Mouse (Mus musculus) urinary bladder, adult 18-20 months (tissue): ENCODE measurements around the gene Rasgef1a.

Experiments
- DNase-seq, 2 experiments: peaks; one replicate each; pipeline ENCODE4 v3.0.0; 2022; ENCODE audit warnings: low spot score in 2 of 2, mixed read lengths in 2 of 2

The Rasgef1a gene

DNA sequence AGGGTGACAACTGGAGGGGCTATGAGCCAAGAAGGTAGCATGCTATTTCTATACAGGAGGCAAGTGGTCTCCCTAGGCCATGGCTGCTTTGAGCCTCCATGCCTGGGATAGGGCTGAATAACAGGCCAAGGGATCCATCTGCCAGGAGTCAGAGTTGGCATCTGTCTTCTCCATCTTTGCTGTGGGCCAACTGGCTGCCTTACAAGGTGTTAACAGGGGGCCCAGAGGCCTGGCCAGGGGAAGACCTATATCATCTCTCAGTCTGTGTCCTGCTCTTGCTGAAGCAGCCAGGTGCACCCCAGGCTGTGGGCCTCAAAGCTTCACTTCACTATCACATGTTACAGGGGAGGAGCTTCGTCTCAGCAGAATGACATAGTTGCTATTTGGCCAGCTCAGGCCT, 60.9 kb downstream of the Rasgef1a start:
- no peak for DNase-seq

DNA sequence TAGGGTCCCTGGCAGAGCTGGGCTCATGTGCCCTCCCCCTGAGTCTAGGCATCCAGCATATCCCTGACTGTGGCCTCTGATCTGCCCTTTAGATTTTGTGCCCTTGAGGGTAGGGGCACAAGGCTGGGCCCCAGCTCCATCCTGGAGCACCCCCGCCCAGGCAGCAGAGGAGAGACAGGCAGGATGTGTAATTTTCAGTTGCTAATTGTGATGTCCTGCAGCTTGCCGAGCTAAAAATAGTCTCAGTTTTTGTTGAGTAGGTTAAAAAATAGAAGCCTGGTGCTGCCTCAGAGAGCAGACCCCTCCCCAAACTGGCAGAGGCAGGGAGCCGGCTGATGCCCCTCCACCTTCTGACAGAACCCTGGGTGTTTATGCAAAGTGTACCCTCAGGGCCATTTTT, 62.9 kb downstream of the Rasgef1a start:
- no peak for DNase-seq

DNA sequence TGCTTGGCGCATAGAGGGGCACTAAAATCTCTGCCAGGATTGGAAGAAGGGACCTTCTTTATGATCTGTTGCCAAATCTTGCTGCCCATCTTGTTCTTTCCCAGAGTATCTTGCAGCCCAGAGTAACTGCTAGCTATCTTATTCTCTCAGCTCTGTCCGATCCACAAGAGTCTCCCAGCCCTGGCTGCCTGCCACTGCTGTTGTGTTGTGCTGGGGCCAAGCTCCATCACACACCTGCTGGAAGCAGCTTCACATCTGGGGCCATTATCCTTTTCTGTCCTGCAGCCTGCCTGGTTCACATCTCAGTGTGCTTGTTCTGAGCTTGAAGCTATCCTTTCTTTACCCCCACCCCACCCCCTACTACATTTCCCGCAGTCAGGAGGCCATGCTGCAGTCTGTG, 65.0 kb downstream of the Rasgef1a start:
- no peak for DNase-seq

DNA sequence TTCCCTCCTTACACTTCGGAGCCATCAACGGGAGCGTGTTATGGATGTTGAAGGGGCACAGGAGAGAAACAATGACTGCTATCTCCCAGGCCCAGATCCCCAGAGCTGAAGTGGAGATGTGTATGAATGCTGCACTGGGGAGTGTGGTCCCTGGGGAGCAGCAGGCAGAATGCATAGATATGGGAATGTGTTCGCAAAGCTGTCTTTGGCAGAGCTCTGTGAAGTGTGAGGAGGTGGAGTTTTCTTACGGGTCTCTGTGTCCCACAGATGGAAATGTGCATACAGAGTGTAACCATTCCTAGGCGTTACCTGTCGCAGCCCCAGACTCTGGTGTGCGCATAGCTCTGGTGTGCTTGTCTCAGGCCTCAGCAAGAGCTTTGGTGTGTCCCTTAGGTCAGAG, 65.5 kb downstream of the Rasgef1a start:
- DNase-seq = no peak

DNA sequence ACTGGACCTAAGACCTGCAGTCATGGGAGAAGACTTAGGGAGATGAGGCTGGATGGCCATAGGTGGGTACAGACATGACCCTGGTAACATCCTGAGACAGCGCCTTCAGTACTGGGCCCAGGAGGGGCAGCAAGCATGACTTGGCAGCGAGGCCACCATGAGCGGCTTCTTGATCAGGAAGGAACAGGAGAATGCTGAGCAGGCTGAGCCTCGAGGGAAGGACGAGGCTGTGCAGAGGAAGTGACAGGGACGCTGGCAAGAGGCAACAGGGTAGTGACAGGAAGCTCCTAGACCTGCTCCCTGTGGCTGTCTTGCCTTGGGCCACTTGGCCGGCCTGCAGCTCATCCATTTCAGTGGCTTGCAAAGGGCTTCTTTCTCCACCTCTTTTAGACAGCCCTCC, 66.2 kb downstream of the Rasgef1a start:
- DNase-seq = no peak

DNA sequence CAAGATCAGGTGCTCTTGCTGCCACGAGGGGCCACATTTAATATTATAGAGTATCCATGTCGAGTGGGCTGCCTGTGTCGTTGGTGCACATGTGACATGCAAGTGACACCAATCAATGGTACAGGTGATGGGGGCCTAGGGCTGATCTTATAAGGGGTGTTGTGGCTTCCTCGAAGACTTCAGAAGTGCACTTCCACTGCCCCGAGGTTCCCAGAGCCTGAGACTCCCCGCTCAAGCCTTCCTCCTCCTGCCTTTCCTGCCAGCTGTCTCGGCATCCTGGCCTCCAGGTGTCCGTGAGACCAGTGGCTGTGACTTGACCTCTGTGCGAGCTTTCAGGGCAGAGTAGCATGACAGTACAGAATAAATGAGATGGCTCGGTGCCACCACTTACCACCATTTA, 67.5 kb downstream of the Rasgef1a start:
- DNase-seq = no peak

DNA sequence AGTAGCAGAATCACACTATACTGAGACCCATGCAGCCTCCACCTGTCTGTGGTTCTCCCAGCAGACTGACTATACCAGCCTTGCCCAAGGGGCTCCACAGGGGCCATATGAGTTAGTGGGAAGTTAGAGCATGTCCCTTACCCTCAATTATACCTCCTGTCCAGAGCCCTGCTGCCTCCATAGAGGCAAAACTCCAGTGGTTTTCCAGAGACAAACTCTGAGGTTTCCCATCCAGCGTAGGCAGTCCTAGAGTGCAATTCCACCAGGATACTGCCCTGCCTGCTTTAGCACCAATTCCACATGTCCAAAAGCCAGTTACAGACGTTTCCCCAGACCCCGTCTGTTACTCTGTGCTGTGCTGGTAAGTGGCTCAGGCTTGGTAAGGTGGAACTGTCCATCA, 68.1 kb downstream of the Rasgef1a start:
- no peak for DNase-seq

DNA sequence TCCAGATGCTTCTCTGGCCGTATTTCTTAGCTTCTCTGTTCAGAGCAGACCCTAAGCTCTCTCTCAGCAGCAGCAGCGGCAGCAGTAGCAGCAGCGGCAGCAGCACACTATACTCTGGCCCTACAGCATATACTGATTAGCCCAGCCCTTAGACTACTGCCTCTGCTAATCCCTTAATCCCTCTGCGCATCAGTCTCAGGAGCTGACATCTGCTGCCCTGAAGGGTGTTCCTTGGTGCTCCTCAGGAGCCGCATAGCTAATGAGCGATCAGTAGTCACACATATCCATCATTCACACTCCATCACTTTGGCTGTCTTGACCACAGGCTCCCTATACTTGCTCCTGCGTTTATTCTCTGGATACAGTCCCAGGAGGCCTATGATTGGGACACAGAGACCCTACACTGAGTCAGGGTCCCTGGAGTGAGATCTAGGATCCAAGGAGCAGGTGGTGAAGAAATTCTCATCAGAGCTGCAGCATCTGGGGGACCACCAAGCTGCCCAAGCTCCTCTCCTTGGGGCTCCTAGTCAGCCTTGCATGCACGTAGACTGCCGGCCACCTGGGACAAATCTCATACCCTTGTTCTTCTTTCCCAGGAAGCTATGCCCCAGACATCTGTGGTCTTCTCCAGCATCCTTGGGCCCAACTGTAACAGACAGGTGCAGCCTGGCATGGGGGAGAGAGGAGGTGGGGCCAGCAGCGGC, 68.7 kb downstream of the Rasgef1a start:
- no peak for DNase-seq

DNA sequence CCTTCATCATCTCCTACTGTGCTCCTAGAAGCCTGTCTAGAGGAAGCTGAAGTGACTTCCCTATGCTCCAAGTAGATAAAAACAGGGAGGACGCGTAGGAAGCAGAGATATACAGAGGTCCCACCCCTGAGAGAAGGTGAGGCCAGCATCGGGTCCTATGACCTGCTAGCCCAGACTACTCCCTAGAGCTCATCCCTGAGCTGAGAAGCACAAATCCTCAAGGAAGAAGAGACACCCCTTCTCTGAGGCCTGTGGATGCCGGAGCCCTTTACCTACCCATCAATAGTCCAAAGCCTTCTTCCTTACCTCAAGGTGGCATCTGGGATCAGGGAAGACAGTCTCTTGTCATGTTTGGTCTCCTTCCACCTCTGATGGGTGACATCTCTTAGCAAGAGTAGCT, 69.5 kb downstream of the Rasgef1a start:
- no peak for DNase-seq

DNA sequence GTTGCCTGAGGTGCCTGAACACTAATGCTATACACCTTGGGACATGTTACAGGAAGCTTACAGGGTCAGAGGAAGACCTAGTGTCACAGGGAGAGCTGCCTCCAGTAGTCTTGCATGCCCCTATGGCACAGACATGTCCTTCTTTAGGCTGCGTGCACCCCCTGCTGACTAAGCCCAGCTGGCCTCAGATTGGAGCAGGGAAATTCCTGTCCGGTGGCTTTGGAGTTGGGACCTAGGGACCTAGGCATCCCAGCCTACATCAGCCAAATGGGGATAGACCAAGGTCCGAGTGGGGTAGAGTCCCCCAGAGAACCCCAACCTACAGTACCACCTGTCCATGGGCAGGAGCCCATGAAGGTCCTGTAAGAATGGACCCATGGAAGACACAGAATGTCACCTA, 71.1 kb downstream of the Rasgef1a start:
- no peak for DNase-seq

DNA sequence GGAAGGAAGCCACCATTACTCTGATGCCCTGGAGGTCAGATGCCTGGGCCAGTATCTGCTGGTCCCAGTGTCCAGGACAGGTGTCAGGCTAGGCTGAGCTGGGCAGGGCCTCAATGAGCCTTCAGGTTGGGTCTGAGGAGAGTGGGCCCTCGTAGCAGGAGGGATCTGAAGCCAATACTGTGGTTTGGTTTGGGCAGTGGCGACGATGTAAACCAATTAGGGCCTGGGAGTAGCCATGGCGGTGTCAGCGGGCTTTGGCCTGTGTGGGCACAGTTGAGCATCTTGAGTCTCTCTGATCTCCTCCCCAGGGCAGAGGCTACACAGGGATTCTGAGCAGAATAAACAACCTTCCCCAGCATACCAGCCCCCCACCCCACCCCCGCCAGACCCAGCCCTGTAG, 72.4 kb downstream of the Rasgef1a start:
- DNase-seq = no peak

DNA sequence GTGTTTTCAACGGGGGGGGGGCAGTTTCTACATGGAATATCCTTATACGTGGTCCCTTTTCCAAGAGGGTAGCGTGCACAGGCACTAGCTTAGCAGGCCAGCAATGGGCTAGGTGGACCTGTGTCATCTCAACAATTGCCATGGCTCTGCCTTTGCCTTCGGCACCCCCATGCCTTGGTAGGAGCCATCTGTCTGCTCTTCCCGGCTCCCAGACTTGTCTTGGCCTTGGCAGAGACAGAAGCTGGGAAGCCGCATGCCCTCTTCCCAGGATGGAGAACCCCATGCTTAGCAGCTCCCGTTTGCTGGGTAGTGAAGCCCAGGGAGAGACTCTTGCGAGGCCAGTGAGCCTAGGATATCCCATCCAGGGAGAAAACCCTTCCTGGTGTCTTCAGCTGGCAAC, 73.4 kb downstream of the Rasgef1a start:
- DNase-seq = no peak

DNA sequence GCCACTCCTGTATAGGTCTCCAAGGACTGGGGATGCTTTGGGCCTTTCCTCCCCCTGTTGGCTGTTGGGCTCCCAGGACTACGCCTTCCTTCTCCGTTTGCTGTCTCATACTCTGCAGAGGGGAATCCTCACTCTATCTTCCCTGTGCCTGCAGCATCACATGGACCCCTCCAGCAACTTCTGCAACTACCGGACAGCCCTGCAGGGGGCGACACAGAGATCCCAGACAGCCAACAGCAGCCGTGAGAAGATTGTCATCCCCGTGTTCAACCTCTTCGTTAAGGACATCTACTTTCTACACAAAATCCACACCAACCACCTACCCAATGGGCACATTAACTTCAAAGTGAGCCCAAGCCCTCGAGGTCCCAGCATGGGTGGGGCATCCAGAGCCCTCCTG, 76.7 kb downstream of the Rasgef1a start:
- DNase-seq = no peak

DNA sequence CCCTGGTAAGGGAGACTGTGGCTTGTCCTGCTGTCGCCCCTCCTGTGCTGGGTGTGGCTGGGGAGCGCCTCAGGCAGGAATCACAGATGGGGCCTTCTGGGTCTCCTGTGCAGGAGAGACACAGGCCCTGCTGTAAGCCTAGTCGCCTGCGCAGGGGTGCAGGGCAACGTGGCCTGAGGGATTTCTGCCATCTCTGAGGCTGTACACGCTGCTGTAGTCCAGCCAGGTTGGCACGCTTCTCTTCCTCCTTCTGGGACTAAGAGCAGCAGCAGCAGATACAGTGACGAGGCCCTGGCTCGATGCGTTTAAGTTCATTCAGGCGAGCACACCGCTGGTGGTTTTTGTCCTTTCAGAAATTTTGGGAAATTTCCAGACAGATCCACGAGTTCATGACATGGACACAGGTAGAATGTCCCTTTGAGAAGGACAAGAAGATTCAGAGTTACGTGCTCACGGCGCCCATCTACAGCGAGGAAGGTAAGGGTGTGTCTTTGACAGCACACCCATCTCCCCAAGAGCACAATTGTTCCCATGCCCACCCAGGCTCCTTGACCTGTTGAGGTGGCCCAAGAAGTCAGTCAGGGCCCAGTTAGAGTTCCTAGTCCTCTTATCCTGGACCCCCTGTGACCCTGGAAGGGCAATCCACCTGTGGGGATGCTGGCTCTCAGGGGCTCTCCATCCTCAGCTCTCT, 77.7 kb downstream of the Rasgef1a start:
- no peak for DNase-seq

DNA sequence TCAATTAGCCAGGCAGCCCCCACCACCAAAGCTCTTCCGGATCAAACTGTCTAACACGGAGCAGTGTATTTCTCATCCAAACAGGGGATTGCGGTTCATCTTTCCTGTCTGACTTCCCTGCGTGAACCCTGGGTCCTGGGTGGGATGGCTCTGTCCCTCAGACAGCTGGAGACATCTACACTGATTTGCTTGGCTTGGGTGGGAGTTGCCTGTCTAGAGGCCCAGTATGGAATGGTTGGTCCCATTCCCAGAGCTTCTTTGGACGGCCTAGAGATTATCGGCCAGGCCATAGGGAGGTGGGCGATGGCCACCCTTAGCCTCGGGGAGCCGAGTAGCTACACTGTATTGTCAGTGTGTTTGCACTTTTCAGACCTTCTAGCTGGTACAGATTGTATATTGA, 79.6 kb downstream of the Rasgef1a start:
- no peak for DNase-seq

DNA sequence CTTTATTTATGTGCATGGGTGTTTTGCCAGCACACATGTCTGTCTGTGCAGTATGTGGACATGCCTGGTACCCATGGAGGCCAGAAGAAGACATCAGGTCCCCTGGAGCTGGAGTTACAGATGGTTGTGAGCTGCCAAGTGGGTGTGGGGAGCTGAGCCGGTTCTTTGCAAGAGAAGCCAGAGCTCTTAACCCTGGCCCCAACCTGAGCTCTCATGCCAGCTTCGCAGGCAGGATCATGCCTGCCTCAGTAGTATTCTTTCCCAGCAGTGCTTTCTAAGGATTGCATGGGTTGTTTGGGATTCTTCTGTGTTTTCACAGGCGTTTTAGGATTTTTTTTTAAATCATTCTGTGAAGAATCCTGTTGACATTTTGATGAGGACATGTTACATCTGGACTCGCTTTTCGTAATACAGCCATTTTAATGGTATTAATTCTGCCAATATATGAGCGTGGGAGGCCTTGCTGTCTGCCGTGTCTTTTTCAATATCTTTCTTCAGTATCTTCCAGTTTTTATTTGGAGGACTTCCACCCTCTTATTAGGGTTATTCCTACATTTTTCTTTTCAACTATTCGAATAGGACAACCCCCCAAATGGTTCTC, 86.6 kb downstream of the Rasgef1a start:
- no peak for DNase-seq

DNA sequence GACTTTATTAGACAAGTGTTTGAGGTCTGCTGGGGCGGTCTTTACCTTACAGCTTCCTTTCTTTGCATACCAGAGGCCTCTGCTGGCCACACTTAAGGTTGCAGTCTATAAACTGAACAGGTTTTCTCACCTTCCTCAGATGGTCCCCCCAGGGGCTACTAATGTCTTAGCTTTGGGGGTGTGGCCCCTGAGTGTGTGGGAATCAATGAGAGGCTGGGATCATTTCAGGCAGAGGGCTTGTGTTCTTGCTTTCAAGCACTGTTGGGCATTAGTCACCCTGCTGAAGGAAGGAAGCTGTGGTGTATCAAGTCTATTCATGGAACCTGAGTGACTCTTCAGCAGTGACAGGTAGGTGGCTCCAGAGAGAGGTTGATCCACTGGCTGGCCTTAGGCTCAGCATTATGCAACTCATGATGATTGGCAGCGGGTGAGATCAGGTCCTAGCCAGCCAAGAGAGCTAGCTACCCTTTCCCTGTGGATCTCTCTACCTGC, 88.1 kb downstream of the Rasgef1a start:
- DNase-seq = peak in 1 of 2 experiments; percentile 7

DNA sequence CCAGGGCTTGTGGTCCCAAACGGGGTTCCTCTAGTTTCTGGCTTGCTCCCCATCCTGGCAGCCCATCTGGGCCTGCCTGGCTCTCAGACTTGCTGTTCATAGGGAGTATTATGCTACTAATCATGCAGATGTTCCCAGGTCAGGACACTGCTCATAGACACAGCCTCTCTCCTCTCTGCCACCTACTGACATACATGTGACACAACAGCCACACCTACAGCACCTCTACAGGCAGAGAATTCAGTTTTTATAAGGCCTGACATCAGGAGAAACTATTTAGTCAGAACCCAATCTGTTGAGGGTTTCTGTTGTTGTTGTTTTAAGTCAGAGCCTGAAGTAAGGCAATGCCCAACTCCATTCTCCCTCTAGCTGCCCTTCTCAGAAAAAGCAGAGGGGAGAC, 100.6 kb downstream of the Rasgef1a start:
- DNase-seq = no peak

DNA sequence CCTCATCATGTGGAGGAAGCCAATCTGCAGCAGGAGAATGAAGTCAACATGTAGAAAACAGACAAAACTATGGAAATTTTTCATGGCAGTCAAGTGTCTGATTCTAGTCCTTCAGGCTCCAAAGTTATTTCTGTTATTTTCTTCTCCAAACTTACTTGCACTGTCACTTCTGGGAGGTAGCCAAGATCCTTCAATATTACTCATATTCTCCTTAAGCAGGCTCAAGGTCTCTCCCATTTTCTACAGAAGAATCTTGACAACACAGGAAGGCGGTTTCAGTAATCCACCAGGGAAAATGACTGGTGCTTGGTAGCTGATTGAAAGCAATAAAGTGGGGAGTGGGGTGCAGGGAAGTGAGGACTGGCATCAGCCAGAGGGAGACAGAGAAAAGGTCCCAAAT, 111.5 kb downstream of the Rasgef1a start:
- DNase-seq = no peak

DNA sequence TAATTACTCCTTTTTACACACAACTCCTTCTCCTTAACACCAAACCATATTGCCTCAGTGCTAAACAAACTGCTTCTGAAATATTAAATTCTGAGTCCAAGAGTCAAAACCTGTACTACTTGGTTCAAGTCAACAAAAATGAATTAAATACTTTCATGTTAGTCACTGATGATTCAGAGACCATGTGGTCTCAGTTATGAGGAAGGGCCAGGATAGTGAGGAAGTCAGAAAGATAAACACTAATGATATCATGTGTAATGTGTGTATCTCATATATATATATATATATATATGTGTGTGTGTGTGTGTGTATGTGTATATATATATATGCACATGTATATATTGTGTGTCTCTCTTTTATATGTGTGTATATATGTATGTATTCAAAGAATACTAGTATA, 115.3 kb downstream of the Rasgef1a start:
- DNase-seq = no peak

DNA sequence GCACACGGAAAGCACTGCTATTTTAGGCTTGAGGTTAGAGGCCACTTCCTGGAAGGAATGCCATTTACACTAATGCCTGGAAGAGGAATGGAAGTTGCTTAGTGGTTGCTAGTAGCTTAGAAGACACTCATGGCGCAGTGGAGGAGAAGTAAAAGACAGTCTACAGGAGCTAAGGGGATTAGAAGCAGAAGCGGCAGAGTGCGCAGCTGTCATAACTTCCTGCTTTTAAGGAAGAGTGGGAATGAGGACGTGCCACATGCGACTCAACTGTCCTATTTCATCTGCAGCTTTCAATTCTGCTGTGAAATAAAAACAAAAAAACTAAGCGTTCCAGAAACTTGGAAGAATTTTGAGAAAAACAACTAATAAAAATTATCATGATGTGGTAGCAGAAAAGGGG, 116.0 kb downstream of the Rasgef1a start:
- DNase-seq = no peak

DNA sequence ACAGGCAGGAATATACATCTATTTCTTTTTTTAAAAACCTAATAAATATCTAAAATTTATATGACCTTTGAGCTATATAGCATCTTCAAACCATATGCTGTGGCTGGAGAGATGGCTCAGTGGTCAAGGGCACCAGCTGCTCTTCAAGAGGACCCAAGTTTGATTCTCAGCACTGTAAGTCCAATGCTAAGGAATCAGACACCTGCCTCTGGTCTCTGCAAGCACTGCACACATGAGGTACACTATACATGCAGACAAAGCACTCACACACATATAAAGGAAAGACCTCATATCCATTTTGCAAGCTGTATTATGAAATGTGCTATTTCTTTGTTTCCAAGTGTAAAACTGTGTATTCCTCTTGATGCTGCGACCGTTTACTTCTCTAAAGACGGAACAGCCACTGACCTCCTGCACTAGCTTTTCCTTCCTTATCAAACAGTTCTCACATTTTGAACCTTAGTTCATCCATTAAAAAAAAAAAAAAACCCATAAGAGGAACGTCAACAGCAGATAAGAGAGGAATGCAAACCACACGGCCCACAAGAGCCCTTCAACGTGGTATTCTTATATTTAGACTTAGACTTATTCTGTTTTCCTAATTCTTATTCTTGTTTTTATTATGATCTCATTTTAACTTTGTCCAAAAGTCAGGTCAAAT, 116.7 kb downstream of the Rasgef1a start:
- no peak for DNase-seq

DNA sequence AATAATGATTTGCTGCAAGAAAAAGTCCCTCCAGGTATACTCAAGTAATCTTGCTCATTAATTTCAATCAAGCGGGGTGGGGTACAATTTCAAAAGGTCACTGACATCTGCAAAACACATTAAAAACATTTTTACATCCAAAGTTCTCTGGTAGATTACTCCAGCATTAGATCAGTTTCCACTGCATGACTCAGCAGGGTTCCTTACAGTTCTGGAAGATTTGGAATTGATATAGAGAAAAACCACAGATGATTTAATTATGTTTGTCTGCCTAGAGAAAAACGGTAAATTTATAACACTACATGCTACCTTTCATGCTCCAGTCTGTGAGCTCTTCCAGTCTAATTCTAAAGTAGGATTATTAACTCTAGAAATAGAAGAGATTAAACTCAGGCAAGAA, 118.8 kb downstream of the Rasgef1a start:
- no peak for DNase-seq
